Mouse (Mus musculus) heart, postnatal 0 days (tissue): Measurements from ENCODE around the gene Slc45a2. TPM values are rescaled to one million over a fixed set of nuclear protein-coding genes. Genes with fewer than 3 reads are reported as not detected.
A peak's percentile ranks its signal among the peaks of the same experiment; 100 is the strongest.

Experiments used
- ATAC-seq: fragments of 200-750 bp; cut with Nextera tagmentation; 2 replicates; pipeline ENCODE4 v1.8.0; 2017; ENCODE audit warnings: low read depth, moderate number of reproducible peaks, moderate library complexity; ENCODE audit not compliant: insufficient read depth
- DNase-seq: peaks from one replicate; pipeline ENCODE4 v3.0.0-alpha.2; 2016; ENCODE audit warnings: low spot score
- H3K27ac ChIP-seq: fragments of 300-500 bp; sonication (generic); 2 replicates; pipeline ENCODE4 v1.5.1; 2014; ENCODE audit warnings: low read depth, mild to moderate bottlenecking
- H3K27me3 ChIP-seq: fragments of 300-500 bp; sonication (generic); 2 replicates; pipeline ENCODE4 v1.6.1; 2014; ENCODE audit warnings: low read length, mixed read lengths; ENCODE audit not compliant: control insufficient read depth, insufficient read depth
- H3K36me3 ChIP-seq: fragments of 300-500 bp; sonication (generic); replicated peaks from 2 replicates; pipeline ENCODE4 v1.6.1; 2014; ENCODE audit warnings: low read length, mixed read lengths; ENCODE audit not compliant: control insufficient read depth, insufficient read depth
- H3K4me1 ChIP-seq: fragments of 300-500 bp; sonication (generic); 2 replicates; pipeline ENCODE4 v1.6.1; 2014; ENCODE audit warnings: antibody characterized with exemption; ENCODE audit not compliant: control insufficient read depth, insufficient read depth
- H3K4me2 ChIP-seq: fragments of 300-500 bp; sonication (generic); 2 replicates; pipeline ENCODE4 v1.6.1; 2014; ENCODE audit warnings: low read depth, mild to moderate bottlenecking, low read length, moderate library complexity
- H3K4me3 ChIP-seq: fragments of 300-500 bp; sonication (generic); 2 replicates; pipeline ENCODE4 v1.5.1; 2014; ENCODE audit warnings: low read depth, low read length
- H3K9ac ChIP-seq: fragments of 300-500 bp; sonication (generic); replicated peaks from 2 replicates; pipeline ENCODE4 v1.6.1; 2014; ENCODE audit warnings: low read depth, low read length, mixed read lengths
- H3K9me3 ChIP-seq: fragments of 300-500 bp; sonication (generic); replicated peaks from 2 replicates; pipeline ENCODE4 v1.6.1; 2016; ENCODE audit warnings: low read length; ENCODE audit not compliant: control insufficient read depth
- CTCF ChIP-seq: IDR thresholded peaks from 2 replicates; pipeline ENCODE4 v1.5.1; 2016; ENCODE audit warnings: antibody characterized with exemption, control low read depth, low read depth
- EP300 ChIP-seq: IDR thresholded peaks from 2 replicates; pipeline ENCODE4 v1.6.1; 2016; ENCODE audit warnings: antibody characterized with exemption, low read depth
- WGBS: fragments of 180-500 bp; shearing (Covaris S2); extraction: QIAGEN DNeasy Blood & Tissue Kit; methylation state at CpG from one replicate; pipeline ENCODE4 v1.1.7; 2014; 5-methylcytosine and 5-hydroxymethylcytosine counted together
- polyA plus RNA-seq: library from polyadenylated mRNA; unstranded; fragments of >200 nt; fragmentation: Nextera tagmentation; extraction: Ambion mirVana; gene quantifications from 2 replicates; pipeline ENCODE4 v1.2.1, GENCODE M21; 2015
- total RNA-seq: library from RNA; depleted of rRNA; stranded (reverse); fragments of >200 nt; gene quantifications from 2 replicates; pipeline ENCODE4 v1.2.3, GENCODE M21; 2014; ENCODE audit warnings: low replicate concordance

Slc45a2 gene
- total and polyA plus RNA-seq, 2 experiments from 2014 or later, result 0.12 TPM; not detected in 1

DNA sequence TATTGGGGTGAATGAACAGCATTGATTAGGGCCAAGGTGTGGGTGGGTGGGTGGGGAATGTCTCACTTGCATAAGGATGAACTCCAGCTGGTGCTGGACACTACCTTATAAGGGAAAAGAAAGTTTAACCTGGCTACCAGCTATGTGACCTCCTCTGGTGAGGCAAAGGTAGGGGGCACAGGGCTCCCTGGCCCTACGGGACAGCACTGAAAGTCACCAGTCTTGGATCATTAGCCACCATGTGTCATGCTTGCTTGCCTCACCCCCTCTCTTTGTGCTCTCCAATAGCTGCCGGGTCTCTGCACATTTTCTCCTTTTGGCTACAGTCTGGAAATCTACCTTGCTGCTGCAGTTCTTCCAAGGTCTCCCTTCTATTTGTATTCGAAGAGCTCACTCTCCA is 29.7 kb downstream of the Slc45a2 start:
- no peak overlapping the region for H3K9ac ChIP-seq
- no peak overlapping the region for H3K27ac ChIP-seq
- DNase-seq, result no peak
- H3K4me2 ChIP-seq, result no peak overlapping the region
- no peaks in the 10 kb centered on the region for H3K36me3 ChIP-seq
- ATAC-seq, result no peak
- no peak overlapping the region for H3K4me3 ChIP-seq
- H3K27me3 ChIP-seq, result peaks cover 17% of the 10 kb centered on the region
- no peaks in the 10 kb centered on the region for H3K4me1 ChIP-seq
- TF ChIP-seq EP300, result no peak
- no peaks in the 10 kb centered on the region for H3K9me3 ChIP-seq
- 73% methylated on average over 3 of the region's 3 CpGs for WGBS

DNA sequence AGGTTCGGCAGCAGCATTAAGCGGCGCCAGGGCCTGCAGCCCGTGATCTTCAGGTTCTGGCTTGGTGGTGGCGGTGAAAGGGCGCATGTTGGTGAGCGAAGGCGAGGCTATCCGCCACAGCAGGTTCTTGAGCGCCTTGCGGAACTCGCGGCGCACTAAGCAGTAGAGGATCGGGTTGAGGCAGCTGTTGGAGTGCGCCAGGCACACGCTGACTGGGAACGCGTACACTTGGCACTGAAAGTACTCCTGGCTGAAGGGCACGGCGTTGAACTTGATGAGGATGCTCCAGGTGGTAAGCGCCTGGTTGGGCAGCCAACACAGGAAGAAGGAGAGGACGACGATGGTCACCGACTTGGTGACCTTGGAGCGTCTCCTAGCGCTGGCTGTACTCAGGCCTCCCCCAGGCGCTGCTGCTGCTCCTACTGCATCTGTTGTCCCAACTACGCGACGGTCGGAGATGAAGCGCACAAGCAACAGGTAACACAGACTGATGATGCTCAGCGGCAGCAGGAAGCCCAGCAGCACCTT is 35.5 kb downstream of the Slc45a2 start:
- TF ChIP-seq EP300 (no peak), CTCF (no peak)
- 5% methylated on average over 34 of the region's 34 CpGs for WGBS
- Histone ChIP-seq H3K9me3 (no peaks in the 10 kb centered on the region), H3K4me3 (peak overlapping the region; percentile 44), H3K4me1 (no peaks in the 10 kb centered on the region), H3K4me2 (peak overlapping the region; percentile 63), H3K27ac (no peak overlapping the region), H3K36me3 (no peaks in the 10 kb centered on the region), H3K27me3 (peaks cover 50% of the 10 kb centered on the region), H3K9ac (no peak overlapping the region)
- DNase-seq (no peak), ATAC-seq (no peak)

DNA sequence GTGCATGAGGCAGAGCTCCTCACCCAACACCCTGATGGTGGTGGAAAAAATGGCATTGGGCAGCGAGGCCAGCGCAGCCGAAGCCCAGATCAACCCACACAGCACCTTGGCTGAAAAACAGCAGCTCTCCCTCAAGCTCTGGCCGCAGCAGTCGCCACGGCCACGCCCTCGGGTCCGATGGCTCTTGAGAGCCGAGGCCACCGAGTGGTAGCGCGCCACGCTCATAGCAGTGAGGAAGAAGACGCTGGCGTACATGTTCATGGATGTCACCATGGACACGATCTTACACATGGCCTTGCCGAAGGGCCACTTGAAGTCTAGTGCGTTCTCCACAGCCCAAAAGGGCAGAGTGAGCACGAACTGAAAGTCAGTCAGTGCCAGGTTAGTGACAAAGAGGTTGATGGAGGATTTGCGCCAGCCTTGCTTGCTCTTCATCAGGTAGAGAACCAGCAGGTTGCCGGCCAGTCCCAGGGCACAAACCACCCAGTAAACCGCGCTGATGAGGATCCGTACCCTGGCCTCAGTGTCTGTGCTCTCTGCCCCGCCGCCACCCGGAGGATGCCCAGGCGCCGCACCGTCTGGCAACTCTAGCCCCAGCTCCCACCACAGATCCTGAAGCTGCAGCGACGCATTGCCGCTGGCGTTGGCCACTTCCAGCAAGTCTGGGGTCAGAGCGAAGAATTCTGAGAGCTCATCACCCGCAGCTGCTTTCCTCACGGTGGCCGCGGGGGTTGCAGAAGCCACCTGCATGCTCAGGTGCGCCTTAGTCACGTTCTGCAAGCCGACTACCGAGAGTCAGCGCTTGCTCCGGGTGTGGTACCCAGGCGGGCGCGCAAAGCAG is 36.2 kb downstream of the Slc45a2 start:
- peak overlapping the region; percentile 63 for H3K4me2 ChIP-seq
- peak overlapping the region; percentile 44 for H3K4me3 ChIP-seq
- H3K36me3 ChIP-seq, result no peaks in the 10 kb centered on the region
- DNase-seq (no peak), ATAC-seq (no peak)
- WGBS, result 3% methylated on average over 49 of the region's 49 CpGs
- TF ChIP-seq CTCF, result no peak
- TF ChIP-seq EP300, result no peak
- no peak overlapping the region for H3K9ac ChIP-seq
- H3K27ac ChIP-seq, result no peak overlapping the region
- no peaks in the 10 kb centered on the region for H3K9me3 ChIP-seq
- peaks cover 50% of the 10 kb centered on the region for H3K27me3 ChIP-seq
- H3K4me1 ChIP-seq, result no peaks in the 10 kb centered on the region

DNA sequence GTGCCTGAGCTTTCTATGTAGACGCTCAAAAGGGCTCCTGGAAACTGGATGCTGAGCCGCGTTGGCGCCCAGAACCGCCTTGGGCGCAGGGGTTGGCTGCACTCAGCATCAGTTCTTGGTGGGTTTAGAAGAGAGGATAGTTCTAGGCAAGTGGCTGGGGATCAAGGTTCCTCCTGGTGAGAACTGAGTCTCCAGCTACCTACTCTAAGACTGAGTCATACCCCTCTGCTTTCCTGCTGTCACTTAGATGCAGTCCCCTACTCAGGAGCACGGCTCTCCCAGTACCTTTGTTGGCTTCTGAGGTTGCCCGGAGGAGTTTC is 36.8 kb downstream of the Slc45a2 start:
- Histone ChIP-seq H3K9ac (no peak overlapping the region), H3K27ac (no peak overlapping the region), H3K27me3 (peaks cover 50% of the 10 kb centered on the region), H3K9me3 (no peaks in the 10 kb centered on the region), H3K4me3 (peak overlapping the region; percentile 44), H3K4me2 (peak overlapping the region; percentile 63), H3K36me3 (no peaks in the 10 kb centered on the region), H3K4me1 (no peaks in the 10 kb centered on the region)
- ATAC-seq (no peak), DNase-seq (no peak)
- TF ChIP-seq EP300 (no peak), CTCF (no peak)
- 10% methylated on average over 8 of the region's 8 CpGs for WGBS

DNA sequence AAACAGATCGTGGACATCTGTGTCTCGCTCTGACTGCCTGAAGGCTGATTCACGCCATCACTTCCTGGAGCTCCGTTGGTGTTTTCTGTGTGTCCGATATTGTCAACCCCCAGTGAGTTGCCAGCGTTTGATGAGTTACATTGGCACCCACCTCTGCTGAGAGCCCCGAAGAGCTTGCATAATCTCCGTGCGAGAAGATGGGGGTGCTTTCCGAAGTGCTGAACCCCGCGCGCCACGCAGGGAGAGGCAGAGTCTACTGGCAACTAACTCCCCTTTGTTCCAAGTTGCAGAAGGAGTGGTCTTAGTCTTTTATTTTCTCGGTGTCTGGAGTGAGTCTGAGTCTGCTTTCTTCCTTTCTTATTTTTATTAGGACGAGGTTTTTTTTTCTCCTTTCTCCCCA is 37.2 kb downstream of the Slc45a2 start, which contains the start of gene Rxfp3:
Rxfp3 (minus strand) TSS at position 281 of the 400 bp plus-strand sequence.
- H3K4me1 ChIP-seq, result no peaks in the 10 kb centered on the region
- H3K27ac ChIP-seq, result no peak within 1 kb of the TSS
- WGBS, result 4% methylated on average over 16 of the region's 16 CpGs
- no peak within 1 kb of the TSS for H3K9ac ChIP-seq
- peak within 1 kb of the TSS; percentile 63 for H3K4me2 ChIP-seq
- H3K27me3 ChIP-seq, result peaks cover 50% of the 10 kb centered on the region
- H3K36me3 ChIP-seq, result no peaks in the 10 kb centered on the region
- ATAC-seq (no peak), DNase-seq (no peak)
- H3K9me3 ChIP-seq, result no peaks in the 10 kb centered on the region
- peak within 1 kb of the TSS; percentile 44 for H3K4me3 ChIP-seq
- TF ChIP-seq EP300 (no peak), CTCF (no peak)

DNA sequence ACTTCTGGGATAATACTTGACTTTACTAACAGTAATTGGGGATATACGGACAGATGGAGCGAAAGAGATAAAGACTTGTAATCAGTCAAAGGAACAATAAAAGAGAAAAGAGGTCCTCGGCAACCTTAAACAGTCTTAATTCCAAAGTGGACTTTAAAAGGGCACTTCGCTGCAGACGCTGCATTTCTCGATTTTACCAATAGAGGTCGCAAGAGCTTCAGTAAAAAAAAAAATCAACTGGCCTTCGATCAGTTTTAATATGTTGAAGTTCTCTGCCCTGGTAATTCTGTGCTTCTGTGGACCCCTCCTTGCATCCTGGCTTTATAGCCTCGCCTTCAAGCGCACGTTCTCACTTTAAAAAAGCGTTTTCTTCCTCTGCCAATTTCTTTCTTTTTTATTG is 38.0 kb downstream of the Slc45a2 start:
- ATAC-seq, result no peak
- WGBS, result 2% methylated on average over 12 of the region's 12 CpGs
- Histone ChIP-seq H3K4me3 (no peak overlapping the region), H3K36me3 (no peaks in the 10 kb centered on the region), H3K27me3 (peaks cover 44% of the 10 kb centered on the region), H3K9me3 (no peaks in the 10 kb centered on the region), H3K4me2 (no peak overlapping the region), H3K9ac (no peak overlapping the region), H3K27ac (no peak overlapping the region), H3K4me1 (no peaks in the 10 kb centered on the region)
- TF ChIP-seq EP300 (no peak), CTCF (peak; percentile 62)
- DNase-seq, result peak; percentile 43
